In genomic region chr17:30032796-30033195, GRCm38 (mm10) we compare ENCODE assay signal across 12 mouse cellular contexts.
"Had no signal": no experiment of that assay in that cellular context is flagged by ENCODE, and none has a peak within 500 bp of the region (broad histone marks: within the 10 kb centered on the region; RNA-seq: fewer than 3 reads in every experiment).

No protein-coding gene starts in this region.

- H3K9me3 ChIP-seq: limb, embryonic 13.5 days; midbrain, embryonic 10.5 days; neural tube, embryonic 12.5 days had no signal

- H3K36me3 ChIP-seq: limb, embryonic 13.5 days had no signal

- H3K4me3 ChIP-seq: limb, embryonic 13.5 days; midbrain, embryonic 10.5 days; neural tube, embryonic 12.5 days had no signal

- DNase-seq: kidney, postnatal 14 days; left cerebral cortex, postnatal 4 days; lung, adult 18-20 months; midbrain, embryonic 14.5 days; right cerebral cortex, postnatal 4 days; spleen, adult 18-20 months; thymus, adult 18-20 months; thymus, postnatal 14 days had no signal

- H3K9ac ChIP-seq: limb, embryonic 13.5 days; liver, embryonic 14.5 days; neural tube, embryonic 12.5 days had no signal

- H3K4me2 ChIP-seq: limb, embryonic 13.5 days; neural tube, embryonic 12.5 days had no signal

- H3K27me3 ChIP-seq: limb, embryonic 13.5 days; neural tube, embryonic 12.5 days had no signal

- H3K27ac ChIP-seq: limb, embryonic 13.5 days; liver, embryonic 14.5 days; midbrain, embryonic 10.5 days; neural tube, embryonic 12.5 days had no signal
